Mouse (Mus musculus): Measurements from ENCODE around the gene Map2.

DNA sequence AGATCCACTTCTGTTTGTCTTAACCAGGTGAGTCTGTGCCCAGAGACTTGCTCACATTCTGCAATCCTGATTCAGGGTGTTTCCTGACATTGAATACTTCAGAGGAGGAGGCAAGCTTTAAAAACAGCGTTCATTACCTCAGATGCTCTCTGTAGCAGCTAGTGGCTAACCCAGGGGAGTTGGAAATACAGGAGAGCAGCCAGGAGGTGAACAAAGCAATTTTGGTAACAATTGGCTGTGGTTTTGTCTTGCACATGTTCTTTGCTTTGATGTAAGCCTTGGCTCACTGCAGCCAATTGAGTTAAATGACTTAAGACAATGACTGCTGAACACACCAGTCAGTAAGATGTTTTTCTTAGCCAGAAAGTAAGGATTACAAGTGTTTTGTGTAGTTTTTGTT, 48.3 kb downstream of the Map2 start:
- TF ChIP-seq GATA1 (IDR thresholded peaks at IDR 0.05; ENCODE audit: low read length), result no peak
- no peak for TF ChIP-seq TAL1 (IDR thresholded peaks at IDR 0.05; ENCODE audit: low read length)

Measured in erythroblast, embryonic 14.5 days (primary cell).